Mouse (Mus musculus) heart, postnatal 0 days (tissue): ENCODE data around the gene Shc2. TPM values are rescaled to one million over a fixed set of nuclear protein-coding genes. Genes with fewer than 3 reads are reported as not detected.

Source experiments
- ATAC-seq: fragments of 200-750 bp; cut with Nextera tagmentation; 2 replicates; pipeline ENCODE4 v1.8.0; 2017; ENCODE audit warnings: low read depth, moderate number of reproducible peaks, moderate library complexity; ENCODE audit not compliant: insufficient read depth
- DNase-seq: peaks from one replicate; pipeline ENCODE4 v3.0.0-alpha.2; 2016; ENCODE audit warnings: low spot score
- H3K27ac ChIP-seq: fragments of 300-500 bp; sonication (generic); 2 replicates; pipeline ENCODE4 v1.5.1; 2014; ENCODE audit warnings: low read depth, mild to moderate bottlenecking
- H3K27me3 ChIP-seq: fragments of 300-500 bp; sonication (generic); 2 replicates; pipeline ENCODE4 v1.6.1; 2014; ENCODE audit warnings: low read length, mixed read lengths; ENCODE audit not compliant: control insufficient read depth, insufficient read depth
- H3K36me3 ChIP-seq: fragments of 300-500 bp; sonication (generic); replicated peaks from 2 replicates; pipeline ENCODE4 v1.6.1; 2014; ENCODE audit warnings: low read length, mixed read lengths; ENCODE audit not compliant: control insufficient read depth, insufficient read depth
- H3K4me1 ChIP-seq: fragments of 300-500 bp; sonication (generic); 2 replicates; pipeline ENCODE4 v1.6.1; 2014; ENCODE audit warnings: antibody characterized with exemption; ENCODE audit not compliant: control insufficient read depth, insufficient read depth
- H3K4me2 ChIP-seq: fragments of 300-500 bp; sonication (generic); 2 replicates; pipeline ENCODE4 v1.6.1; 2014; ENCODE audit warnings: low read depth, mild to moderate bottlenecking, low read length, moderate library complexity
- H3K4me3 ChIP-seq: fragments of 300-500 bp; sonication (generic); 2 replicates; pipeline ENCODE4 v1.5.1; 2014; ENCODE audit warnings: low read depth, low read length
- H3K9ac ChIP-seq: fragments of 300-500 bp; sonication (generic); replicated peaks from 2 replicates; pipeline ENCODE4 v1.6.1; 2014; ENCODE audit warnings: low read depth, low read length, mixed read lengths
- H3K9me3 ChIP-seq: fragments of 300-500 bp; sonication (generic); replicated peaks from 2 replicates; pipeline ENCODE4 v1.6.1; 2016; ENCODE audit warnings: low read length; ENCODE audit not compliant: control insufficient read depth
- CTCF ChIP-seq: IDR thresholded peaks from 2 replicates; pipeline ENCODE4 v1.5.1; 2016; ENCODE audit warnings: antibody characterized with exemption, control low read depth, low read depth
- EP300 ChIP-seq: IDR thresholded peaks from 2 replicates; pipeline ENCODE4 v1.6.1; 2016; ENCODE audit warnings: antibody characterized with exemption, low read depth
- whole genome bisulfite sequencing: fragments of 180-500 bp; shearing (Covaris S2); extraction: QIAGEN DNeasy Blood & Tissue Kit; methylation state at CpG from one replicate; pipeline ENCODE4 v1.1.7; 2014; 5-methylcytosine and 5-hydroxymethylcytosine counted together
- polyA plus RNA-seq: library from polyadenylated mRNA; unstranded; fragments of >200 nt; fragmentation: Nextera tagmentation; extraction: Ambion mirVana; gene quantifications from 2 replicates; pipeline ENCODE4 v1.2.1, GENCODE M21; 2015
- total RNA-seq: library from RNA; depleted of rRNA; stranded (reverse); fragments of >200 nt; gene quantifications from 2 replicates; pipeline ENCODE4 v1.2.3, GENCODE M21; 2014; ENCODE audit warnings: low replicate concordance

Shc2 gene
- total and polyA plus RNA-seq, 2 experiments from 2014 or later, result 1.1 to 2.7 TPM

GRCm38 (mm10) chr10:79633006-79633777, 4.5 kb downstream of the Shc2 start:
- TF ChIP-seq EP300 (no peak), CTCF (no peak)
- no peak for ATAC-seq
- no peak for DNase-seq
- Histone ChIP-seq H3K4me2 (no peak overlapping the region), H3K4me1 (no peaks in the 10 kb centered on the region), H3K27me3 (peaks cover 23% of the 10 kb centered on the region), H3K36me3 (no peaks in the 10 kb centered on the region), H3K9ac (no peak overlapping the region), H3K4me3 (no peak overlapping the region), H3K9me3 (no peaks in the 10 kb centered on the region), H3K27ac (no peak overlapping the region)
- 72% methylated on average over 17 of the region's 17 CpGs for WGBS

GRCm38 (mm10) chr10:79631432-79631831, 6.3 kb downstream of the Shc2 start:
- WGBS, result 75% methylated on average over 4 of the region's 4 CpGs
- no peak overlapping the region for H3K4me2 ChIP-seq

GRCm38 (mm10) chr10:79628377-79628776, 9.3 kb downstream of the Shc2 start:
- Histone ChIP-seq H3K27ac (no peak overlapping the region), H3K27me3 (peaks cover 5% of the 10 kb centered on the region; the same call in 1 of the 2 replicates), H3K9ac (no peak overlapping the region), H3K4me3 (no peak overlapping the region), H3K4me2 (no peak overlapping the region), H3K36me3 (no peaks in the 10 kb centered on the region), H3K9me3 (no peaks in the 10 kb centered on the region), H3K4me1 (no peaks in the 10 kb centered on the region)
- TF ChIP-seq EP300 (no peak), CTCF (no peak)
- no peak for DNase-seq
- 72% methylated on average over 5 of the region's 5 CpGs for WGBS
- no peak for ATAC-seq

More at GRCm38 (mm10) chr10:79631432-79631831, 6.3 kb downstream of the Shc2 start:
- no peaks in the 10 kb centered on the region for H3K4me1 ChIP-seq
- no peaks in the 10 kb centered on the region for H3K9me3 ChIP-seq
- H3K27ac ChIP-seq, result no peak overlapping the region
- no peak overlapping the region for H3K9ac ChIP-seq
- ATAC-seq (no peak), DNase-seq (no peak)
- peaks cover 5% of the 10 kb centered on the region for H3K27me3 ChIP-seq
- no peaks in the 10 kb centered on the region for H3K36me3 ChIP-seq
- no peak overlapping the region for H3K4me3 ChIP-seq
- no peak for TF ChIP-seq CTCF
- TF ChIP-seq EP300, result no peak

- WGBS, result 78% methylated on average over 10 of the region's 10 CpGs
- TF ChIP-seq EP300, result no peak
- no peak for TF ChIP-seq CTCF
- no peak for ATAC-seq
These were observed 11.6 kb downstream of the Shc2 start for GRCm38 (mm10) chr10:79626156-79626555.

GRCm38 (mm10) chr10:79625398-79625797, 12.3 kb downstream of the Shc2 start:
- Histone ChIP-seq H3K27me3 (peaks cover 5% of the 10 kb centered on the region; the same call in 1 of the 2 replicates), H3K9ac (no peak overlapping the region), H3K36me3 (no peaks in the 10 kb centered on the region), H3K4me3 (no peak overlapping the region), H3K4me1 (no peaks in the 10 kb centered on the region), H3K27ac (no peak overlapping the region), H3K9me3 (no peaks in the 10 kb centered on the region), H3K4me2 (no peak overlapping the region)
- ATAC-seq (no peak), DNase-seq (no peak)
- 72% methylated on average over 9 of the region's 9 CpGs for WGBS
- TF ChIP-seq CTCF, result no peak
- TF ChIP-seq EP300, result no peak

More at GRCm38 (mm10) chr10:79626156-79626555, 11.6 kb downstream of the Shc2 start:
- H3K9ac ChIP-seq, result no peak overlapping the region
- no peak overlapping the region for H3K4me2 ChIP-seq
- no peaks in the 10 kb centered on the region for H3K4me1 ChIP-seq
- H3K36me3 ChIP-seq, result no peaks in the 10 kb centered on the region
- H3K27me3 ChIP-seq, result peaks cover 5% of the 10 kb centered on the region; the same call in 1 of the 2 replicates
- no peak overlapping the region for H3K27ac ChIP-seq
- no peaks in the 10 kb centered on the region for H3K9me3 ChIP-seq
- DNase-seq, result no peak
- no peak overlapping the region for H3K4me3 ChIP-seq

GRCm38 (mm10) chr10:79623950-79624349, 13.8 kb downstream of the Shc2 start:
- no peak for TF ChIP-seq EP300
- no peak for TF ChIP-seq CTCF
- WGBS, result 67% methylated on average over 12 of the region's 12 CpGs
- peaks cover 5% of the 10 kb centered on the region; the same call in 1 of the 2 replicates for H3K27me3 ChIP-seq
- no peak for DNase-seq
- H3K9ac ChIP-seq, result no peak overlapping the region
- H3K36me3 ChIP-seq, result no peaks in the 10 kb centered on the region
- H3K4me2 ChIP-seq, result no peak overlapping the region
- ATAC-seq, result no peak
- H3K9me3 ChIP-seq, result no peaks in the 10 kb centered on the region
- H3K27ac ChIP-seq, result no peak overlapping the region
- H3K4me1 ChIP-seq, result no peaks in the 10 kb centered on the region
- no peak overlapping the region for H3K4me3 ChIP-seq
